Mouse (Mus musculus) hindbrain, embryonic 14.5 days (tissue): ENCODE data around the gene Zbed5. TPM values are rescaled to one million over a fixed set of nuclear protein-coding genes. Genes with fewer than 3 reads are reported as not detected.
A peak's percentile ranks its signal among the peaks of the same experiment; 100 is the strongest.
"Not testable (repeated sequence)": the region's sequence is repeated elsewhere in the genome, so short reads cannot be mapped to it uniquely, and the experiment has no call there.

ENCODE experiments used
- ATAC-seq: fragments of 200-750 bp; cut with Nextera tagmentation; 2 replicates; pipeline ENCODE4 v1.8.0; 2017; ENCODE audit warnings: moderate number of reproducible peaks, mild to moderate bottlenecking, moderate TSS enrichment, moderate library complexity; ENCODE audit not compliant: low FRiP score
- DNase-seq: peaks from one replicate; pipeline ENCODE4 v3.0.0-alpha.2; 2015; ENCODE audit warnings: low spot score
- H3K27ac ChIP-seq: fragments of 300-500 bp; sonication (generic); 2 replicates; pipeline ENCODE4 v1.5.1; 2014; ENCODE audit warnings: mild to moderate bottlenecking, moderate library complexity
- H3K27me3 ChIP-seq: fragments of 300-500 bp; sonication (generic); 2 replicates; pipeline ENCODE4 v1.6.1; 2014; ENCODE audit warnings: mild to moderate bottlenecking, low read length, mixed read lengths; ENCODE audit not compliant: control insufficient read depth, insufficient read depth
- H3K36me3 ChIP-seq: fragments of 300-500 bp; sonication (generic); replicated peaks from 2 replicates; pipeline ENCODE4 v1.6.1; 2014; ENCODE audit not compliant: control insufficient read depth, insufficient read depth
- H3K4me1 ChIP-seq: fragments of 300-500 bp; sonication (generic); replicated peaks from 2 replicates; pipeline ENCODE4 v1.6.1; 2014; ENCODE audit warnings: antibody characterized with exemption, low read length, mixed read lengths; ENCODE audit not compliant: control insufficient read depth, insufficient read depth
- H3K4me2 ChIP-seq: fragments of 300-500 bp; sonication (generic); replicated peaks from 2 replicates; pipeline ENCODE4 v1.6.1; 2014; ENCODE audit warnings: mild to moderate bottlenecking, moderate library complexity
- H3K4me3 ChIP-seq: fragments of 300-500 bp; sonication (generic); replicated peaks from 2 replicates; pipeline ENCODE4 v1.5.1; 2014; ENCODE audit warnings: mild to moderate bottlenecking, low read length
- H3K9ac ChIP-seq: fragments of 300-500 bp; sonication (generic); 2 replicates; pipeline ENCODE4 v1.6.1; 2014
- H3K9me3 ChIP-seq: fragments of 300-500 bp; sonication (generic); 2 replicates; pipeline ENCODE4 v1.6.1; 2016; ENCODE audit warnings: low read length; ENCODE audit not compliant: control insufficient read depth
- WGBS: fragments of 180-500 bp; shearing (Covaris S2); extraction: QIAGEN DNeasy Blood & Tissue Kit; methylation state at CpG from one replicate; pipeline ENCODE4 v1.1.7; 2014; 5-methylcytosine and 5-hydroxymethylcytosine counted together
- polyA plus RNA-seq: library from polyadenylated mRNA; unstranded; fragments of >200 nt; fragmentation: Nextera tagmentation; extraction: Ambion mirVana; gene quantifications from 2 replicates; pipeline ENCODE4 v1.2.1, GENCODE M21; 2014

The Zbed5 gene
- polyA plus RNA-seq, 1 experiment from 2014 or later: 16.4 TPM

GRCm38 (mm10) chr5:129890390-129890789 is 5.1 kb upstream of the Zbed5 start:
- WGBS: 90% methylated on average over 4 of the region's 7 CpGs
- H3K27me3 ChIP-seq, H3K9ac ChIP-seq, ATAC-seq, H3K4me1 ChIP-seq, DNase-seq, H3K9me3 ChIP-seq, H3K4me2 ChIP-seq, H3K36me3 ChIP-seq, H3K4me3 ChIP-seq, H3K27ac ChIP-seq: not testable (repeated sequence)

- Histone ChIP-seq H3K27ac (no peak within 1 kb of the TSS), H3K4me2 (no peak within 1 kb of the TSS), H3K27me3 (no peaks in the 10 kb centered on the region), H3K4me1 (peaks cover 8% of the 10 kb centered on the region), H3K4me3 (no peak within 1 kb of the TSS), H3K36me3 (peaks cover 27% of the 10 kb centered on the region), H3K9me3 (no peaks in the 10 kb centered on the region), H3K9ac (no peak within 1 kb of the TSS)
- ATAC-seq: no peak
- WGBS: 93% methylated on average over 1 of the region's 1 CpGs
- no peak for DNase-seq
Observed at GRCm38 (mm10) chr5:129898449-129898848, 2.9 kb downstream of the Zbed5 start, which contains the start of gene Phkg1. Phkg1 (minus strand) TSS chr5:129898549.

- WGBS: 20% methylated on average over 4 of the region's 4 CpGs
- Histone ChIP-seq H3K4me2 (peak overlapping the region; percentile 70), H3K27ac (peak overlapping the region; percentile 98), H3K9ac (peak overlapping the region; percentile 70), H3K4me3 (peak overlapping the region; percentile 48), H3K9me3 (no peaks in the 10 kb centered on the region), H3K4me1 (peaks cover 5% of the 10 kb centered on the region; the same call in 1 of the 2 replicates), H3K27me3 (no peaks in the 10 kb centered on the region), H3K36me3 (peaks cover 10% of the 10 kb centered on the region)
- DNase-seq (no peak), ATAC-seq (no peak)
Observed at GRCm38 (mm10) chr5:129907775-129908174, 12.3 kb downstream of the Zbed5 start.

- H3K4me3 ChIP-seq: peak within 1 kb of the TSS; percentile 48
- peak within 1 kb of the TSS; percentile 70 for H3K4me2 ChIP-seq
- H3K27ac ChIP-seq: peak within 1 kb of the TSS; percentile 98
- no peaks in the 10 kb centered on the region for H3K27me3 ChIP-seq
- H3K9me3 ChIP-seq: no peaks in the 10 kb centered on the region
- H3K36me3 ChIP-seq: peaks cover 4% of the 10 kb centered on the region; the same call in 1 of the 2 replicates
- H3K9ac ChIP-seq: peak within 1 kb of the TSS; percentile 70
- DNase-seq (peak; percentile 96), ATAC-seq (peak; percentile 96)
- WGBS: under 1% methylated on average over 63 of the region's 63 CpGs
- peaks cover 5% of the 10 kb centered on the region; the same call in 1 of the 2 replicates for H3K4me1 ChIP-seq
Observed at GRCm38 (mm10) chr5:129908242-129908965, 12.9 kb downstream of the Zbed5 start, which contains the start of gene Nupr1l. Nupr1l (plus strand) TSS chr5:129908540.

GRCm38 (mm10) chr5:129909147-129909546 is 13.6 kb downstream of the Zbed5 start:
- peak overlapping the region; percentile 98 for H3K27ac ChIP-seq
- WGBS: 73% methylated on average over 9 of the region's 9 CpGs
- no peak for ATAC-seq

GRCm38 (mm10) chr5:129909591-129909990 is 14.1 kb downstream of the Zbed5 start:
- 86% methylated on average over 7 of the region's 7 CpGs for WGBS
- H3K27ac ChIP-seq: no peak overlapping the region
- ATAC-seq (no peak), DNase-seq (no peak)
- no peaks in the 10 kb centered on the region for H3K27me3 ChIP-seq
- no peaks in the 10 kb centered on the region for H3K9me3 ChIP-seq
- H3K4me3 ChIP-seq: no peak overlapping the region
- H3K9ac ChIP-seq: no peak overlapping the region
- peak overlapping the region; percentile 70; the same call in 1 of the 2 replicates for H3K4me2 ChIP-seq
- H3K4me1 ChIP-seq: peaks cover 5% of the 10 kb centered on the region; the same call in 1 of the 2 replicates
- no peaks in the 10 kb centered on the region for H3K36me3 ChIP-seq

More at GRCm38 (mm10) chr5:129909147-129909546, 13.6 kb downstream of the Zbed5 start:
- Histone ChIP-seq H3K27me3 (no peaks in the 10 kb centered on the region), H3K4me2 (peak overlapping the region; percentile 70), H3K9me3 (no peaks in the 10 kb centered on the region), H3K9ac (peak overlapping the region; percentile 70), H3K4me1 (peaks cover 5% of the 10 kb centered on the region; the same call in 1 of the 2 replicates), H3K4me3 (peak overlapping the region; percentile 48), H3K36me3 (peaks cover under 1% of the 10 kb centered on the region; the same call in 1 of the 2 replicates)
- DNase-seq: no peak

GRCm38 (mm10) chr5:129914024-129914423 is 18.5 kb downstream of the Zbed5 start:
- H3K27ac ChIP-seq: no peak overlapping the region
- H3K9ac ChIP-seq: no peak overlapping the region
- H3K4me3 ChIP-seq: no peak overlapping the region
- H3K4me1 ChIP-seq: peaks cover 3% of the 10 kb centered on the region; the same call in 1 of the 2 replicates
- no peaks in the 10 kb centered on the region for H3K36me3 ChIP-seq
- no peak for DNase-seq
- WGBS: 28% methylated on average over 2 of the region's 2 CpGs
- H3K4me2 ChIP-seq: no peak overlapping the region
- ATAC-seq: no peak
- no peaks in the 10 kb centered on the region for H3K9me3 ChIP-seq
- no peaks in the 10 kb centered on the region for H3K27me3 ChIP-seq

GRCm38 (mm10) chr5:129915491-129915890 is 20.0 kb downstream of the Zbed5 start:
- DNase-seq, H3K4me2 ChIP-seq, H3K27me3 ChIP-seq, H3K4me3 ChIP-seq, H3K27ac ChIP-seq, H3K9me3 ChIP-seq, H3K9ac ChIP-seq, ATAC-seq, H3K36me3 ChIP-seq, H3K4me1 ChIP-seq: not testable (repeated sequence)
- 87% methylated on average over 11 of the region's 11 CpGs for WGBS

- Histone ChIP-seq H3K9me3 (no peaks in the 10 kb centered on the region), H3K4me3 (no peak overlapping the region), H3K36me3 (no peaks in the 10 kb centered on the region), H3K27me3 (no peaks in the 10 kb centered on the region), H3K27ac (no peak overlapping the region), H3K9ac (no peak overlapping the region), H3K4me1 (no peaks in the 10 kb centered on the region), H3K4me2 (no peak overlapping the region)
- ATAC-seq (no peak), DNase-seq (no peak)
- 92% methylated on average over 24 of the region's 24 CpGs for WGBS
Observed at GRCm38 (mm10) chr5:129918065-129918651, 22.6 kb downstream of the Zbed5 start.
